Mouse (Mus musculus) stomach, embryonic 16.5 days (tissue): ENCODE results near the gene Pdxdc1. TPM values are rescaled to one million over a fixed set of nuclear protein-coding genes. Genes with fewer than 3 reads are reported as not detected.
"Not testable (repeated sequence)": the region's sequence is repeated elsewhere in the genome, so short reads cannot be mapped to it uniquely, and the experiment has no call there.

Source experiments
- ATAC-seq: fragments of 200-750 bp; cut with Nextera tagmentation; 2 replicates; pipeline ENCODE4 v1.8.0; 2017; ENCODE audit warnings: moderate number of reproducible peaks, moderate TSS enrichment; ENCODE audit not compliant: insufficient read depth, low FRiP score
- H3K27ac ChIP-seq: fragments of 300-500 bp; sonication (generic); 2 replicates; pipeline ENCODE4 v1.5.1; 2014; ENCODE audit warnings: low read length
- H3K27me3 ChIP-seq: fragments of 300-500 bp; sonication (generic); 2 replicates; pipeline ENCODE4 v1.6.1; 2014; ENCODE audit warnings: low read length, control low read depth, mixed read lengths; ENCODE audit not compliant: control insufficient read depth, insufficient read depth
- H3K36me3 ChIP-seq: fragments of 300-500 bp; sonication (generic); 2 replicates; pipeline ENCODE4 v1.6.1; 2014; ENCODE audit warnings: low read length; ENCODE audit not compliant: control insufficient read depth, insufficient read depth
- H3K4me1 ChIP-seq: fragments of 300-500 bp; sonication (generic); 2 replicates; pipeline ENCODE4 v1.6.1; 2014; ENCODE audit warnings: low read length, control low read depth, mixed read lengths; ENCODE audit not compliant: control insufficient read depth, insufficient read depth
- H3K4me2 ChIP-seq: fragments of 300-500 bp; sonication (generic); 2 replicates; pipeline ENCODE4 v1.6.1; 2014; ENCODE audit warnings: low read depth, low read length, mixed read lengths
- H3K4me3 ChIP-seq: fragments of 300-500 bp; sonication (generic); replicated peaks from 2 replicates; pipeline ENCODE4 v1.5.1; 2014; ENCODE audit warnings: mild to moderate bottlenecking, low read length
- H3K9ac ChIP-seq: fragments of 300-500 bp; sonication (generic); 2 replicates; pipeline ENCODE4 v1.6.1; 2014; ENCODE audit warnings: low read length
- H3K9me3 ChIP-seq: fragments of 300-500 bp; sonication (generic); replicated peaks from 2 replicates; pipeline ENCODE4 v1.6.1; 2016; ENCODE audit warnings: low read length, control low read depth; ENCODE audit not compliant: control insufficient read depth
- WGBS: fragments of 180-500 bp; shearing (Covaris S2); extraction: QIAGEN DNeasy Blood & Tissue Kit; methylation state at CpG from one replicate; pipeline ENCODE4 v1.1.7; 2014; 5-methylcytosine and 5-hydroxymethylcytosine counted together
- polyA plus RNA-seq: library from polyadenylated mRNA; unstranded; fragments of >200 nt; fragmentation: Nextera tagmentation; extraction: Ambion mirVana; gene quantifications from 2 replicates; pipeline ENCODE4 v1.2.1, GENCODE M21; 2015

The Pdxdc1 gene
- polyA plus RNA-seq, 1 experiment from 2014 or later: 115 TPM

DNA sequence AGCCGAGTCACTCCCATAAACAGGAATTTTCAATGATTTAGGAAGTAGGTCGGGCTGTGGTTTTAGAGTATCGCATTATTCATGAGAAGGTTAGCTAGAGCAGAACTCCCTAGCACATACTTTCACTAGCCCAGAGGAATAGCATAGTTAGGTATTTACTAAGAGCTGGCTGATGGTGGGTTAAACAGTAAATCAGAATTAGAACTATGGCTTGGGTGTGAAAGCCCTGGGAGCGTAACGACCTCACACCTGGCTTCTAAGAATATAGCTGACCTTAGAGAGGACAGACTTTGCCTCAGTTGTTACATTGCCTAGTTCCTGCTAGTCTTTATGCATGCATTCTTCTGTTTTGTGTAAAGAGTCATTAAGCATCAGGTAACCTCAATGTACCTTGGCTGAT lies 20.0 kb upstream of the Pdxdc1 start:
- not testable (repeated sequence) for H3K4me3 ChIP-seq, H3K4me2 ChIP-seq, H3K9me3 ChIP-seq, H3K27me3 ChIP-seq, H3K27ac ChIP-seq, H3K36me3 ChIP-seq, H3K9ac ChIP-seq, ATAC-seq, H3K4me1 ChIP-seq
- WGBS: 92% methylated on average over 5 of the region's 5 CpGs

GRCm38 (mm10) chr16:13922499-13922898 lies 19.6 kb upstream of the Pdxdc1 start:
- not testable (repeated sequence) for H3K4me2 ChIP-seq, H3K36me3 ChIP-seq, H3K27me3 ChIP-seq, H3K27ac ChIP-seq, H3K4me3 ChIP-seq, H3K9ac ChIP-seq, H3K4me1 ChIP-seq, ATAC-seq, H3K9me3 ChIP-seq
- 87% methylated on average over 3 of the region's 3 CpGs for WGBS

DNA sequence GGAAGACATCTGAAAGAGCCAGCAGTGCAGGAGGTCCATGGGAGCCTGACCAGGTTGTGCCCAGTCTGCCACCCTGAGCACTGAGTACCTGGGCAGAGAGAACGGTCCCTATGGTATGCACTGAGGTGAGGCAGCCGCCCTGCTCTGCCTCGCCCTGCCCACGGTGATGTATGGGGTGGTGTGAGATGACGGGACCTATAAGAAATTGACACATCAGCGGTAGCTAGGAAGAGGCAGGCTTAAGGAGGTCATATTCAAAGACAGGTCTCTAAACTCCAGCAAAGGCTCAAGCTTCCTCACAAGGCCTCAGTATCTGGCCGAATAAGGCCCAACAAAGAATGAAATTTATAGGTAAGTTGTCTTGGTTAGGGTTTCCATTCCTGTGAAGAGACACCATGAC lies 18.9 kb upstream of the Pdxdc1 start:
- 91% methylated on average over 7 of the region's 7 CpGs for WGBS
- Histone ChIP-seq H3K9me3 (0 out of 2 replicates have a peak, but pooled peaks cover 8% of the 10 kb centered on the region), H3K27me3 (no peaks in the 10 kb centered on the region), H3K4me3 (no peak overlapping the region), H3K9ac (no peak overlapping the region), H3K4me1 (no peaks in the 10 kb centered on the region), H3K4me2 (no peak overlapping the region), H3K36me3 (no peaks in the 10 kb centered on the region), H3K27ac (no peak overlapping the region)
- no peak for ATAC-seq

DNA sequence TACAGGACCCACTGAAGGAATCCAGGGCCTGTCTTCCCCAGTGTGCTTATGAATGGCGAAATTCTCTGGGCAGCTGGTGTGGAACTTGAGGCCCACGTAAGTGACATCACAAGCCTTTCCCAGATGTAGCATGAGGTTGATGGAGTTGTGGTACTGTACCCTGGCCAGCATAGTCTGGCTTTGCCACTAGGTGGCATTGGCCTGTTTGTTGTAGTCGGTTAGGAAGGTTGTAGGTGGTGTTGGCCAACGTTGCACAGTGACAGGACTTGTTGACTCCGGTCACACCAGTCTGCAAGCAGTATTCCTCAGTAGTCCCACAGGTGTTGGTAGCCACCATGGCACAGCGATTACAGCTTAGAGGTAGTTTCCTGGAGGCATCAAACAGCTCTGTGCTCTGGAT lies 18.1 kb upstream of the Pdxdc1 start:
- 0 out of 2 replicates have a peak, but pooled peaks cover 8% of the 10 kb centered on the region for H3K9me3 ChIP-seq
- H3K9ac ChIP-seq: no peak overlapping the region
- no peak overlapping the region for H3K27ac ChIP-seq
- H3K27me3 ChIP-seq: no peaks in the 10 kb centered on the region
- no peaks in the 10 kb centered on the region for H3K36me3 ChIP-seq
- no peak for ATAC-seq
- H3K4me1 ChIP-seq: no peaks in the 10 kb centered on the region
- H3K4me2 ChIP-seq: no peak overlapping the region
- 88% methylated on average over 6 of the region's 6 CpGs for WGBS
- H3K4me3 ChIP-seq: no peak overlapping the region

- Histone ChIP-seq H3K27me3 (no peaks in the 10 kb centered on the region), H3K36me3 (no peaks in the 10 kb centered on the region), H3K27ac (no peak overlapping the region), H3K9me3 (0 out of 2 replicates have a peak, but pooled peaks cover 8% of the 10 kb centered on the region), H3K9ac (no peak overlapping the region), H3K4me3 (no peak overlapping the region), H3K4me2 (no peak overlapping the region), H3K4me1 (no peaks in the 10 kb centered on the region)
- 89% methylated on average over 5 of the region's 5 CpGs for WGBS
- ATAC-seq: no peak
Observed at GRCm38 (mm10) chr16:13920093-13920492, 17.2 kb upstream of the Pdxdc1 start.

DNA sequence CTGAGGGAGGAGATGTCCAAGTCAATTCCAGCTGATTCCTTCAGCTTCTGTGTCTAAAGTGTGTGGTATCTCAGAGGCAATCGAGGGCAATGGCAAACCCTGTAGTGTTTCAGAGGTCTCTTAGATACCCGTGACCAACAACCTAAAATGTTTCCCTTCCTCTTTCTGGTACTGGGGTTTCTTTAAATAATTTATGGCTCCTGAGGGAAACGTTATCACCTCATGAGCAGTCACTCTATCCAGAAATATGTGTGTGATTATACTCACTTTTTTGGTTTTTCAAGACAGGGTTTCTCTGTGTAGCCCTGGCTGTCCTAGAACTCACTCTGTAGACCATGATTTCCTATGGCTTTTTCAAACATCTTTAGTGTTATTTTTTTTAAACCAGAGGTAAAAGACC lies 4.4 kb upstream of the Pdxdc1 start:
- Histone ChIP-seq H3K4me2 (no peak overlapping the region), H3K4me3 (no peak overlapping the region), H3K9ac (no peak overlapping the region), H3K36me3 (no peaks in the 10 kb centered on the region), H3K27me3 (no peaks in the 10 kb centered on the region), H3K27ac (no peak overlapping the region), H3K9me3 (no peaks in the 10 kb centered on the region), H3K4me1 (peaks cover 3% of the 10 kb centered on the region; the same call in 1 of the 2 replicates)
- 80% methylated on average over 3 of the region's 3 CpGs for WGBS
- ATAC-seq: no peak

DNA sequence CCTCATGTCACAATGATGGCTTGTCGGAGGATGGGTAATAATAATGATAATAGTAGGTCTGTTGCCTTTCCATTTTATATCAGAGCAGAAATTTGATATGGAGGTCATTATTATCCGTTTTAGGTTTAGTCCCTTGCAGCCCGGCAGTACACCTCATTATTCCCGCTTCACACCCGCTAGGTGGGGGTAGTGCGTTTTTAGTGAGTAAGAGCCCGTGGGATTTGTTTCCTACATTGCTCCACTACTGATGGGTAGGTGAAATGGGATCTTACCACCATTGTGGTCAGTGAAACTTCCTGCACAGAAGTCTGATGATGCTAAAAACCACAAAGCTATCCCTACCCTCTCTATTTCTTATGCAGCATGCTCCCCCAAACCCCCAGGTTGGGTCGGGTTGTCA lies 557 bp upstream of the Pdxdc1 start:
- Histone ChIP-seq H3K9ac (peak overlapping the region; percentile 98), H3K27me3 (no peaks in the 10 kb centered on the region), H3K4me2 (peak overlapping the region; percentile 69), H3K4me1 (peaks cover 16% of the 10 kb centered on the region), H3K27ac (peak overlapping the region; percentile 91), H3K9me3 (no peaks in the 10 kb centered on the region), H3K4me3 (peak overlapping the region; percentile 100), H3K36me3 (no peaks in the 10 kb centered on the region)
- peak; percentile 86 for ATAC-seq
- 7% methylated on average over 8 of the region's 8 CpGs for WGBS

- Histone ChIP-seq H3K9ac (peak overlapping the region; percentile 98), H3K36me3 (no peaks in the 10 kb centered on the region), H3K27ac (peak overlapping the region; percentile 91), H3K4me3 (peak overlapping the region; percentile 100), H3K4me1 (peaks cover 16% of the 10 kb centered on the region), H3K27me3 (no peaks in the 10 kb centered on the region), H3K4me2 (peak overlapping the region; percentile 92), H3K9me3 (no peaks in the 10 kb centered on the region)
- no peak for ATAC-seq
- under 1% methylated on average over 30 of the region's 30 CpGs for WGBS
Observed at GRCm38 (mm10) chr16:13902397-13902831, 517 bp downstream of the Pdxdc1 start.

- Histone ChIP-seq H3K27ac (no peak overlapping the region; the same call in 1 of the 2 replicates), H3K4me2 (0 out of 2 replicates have a peak overlapping the region, but pooled peaks have one; percentile 5), H3K9me3 (no peaks in the 10 kb centered on the region), H3K27me3 (no peaks in the 10 kb centered on the region), H3K36me3 (no peaks in the 10 kb centered on the region), H3K9ac (no peak overlapping the region), H3K4me1 (peaks cover 19% of the 10 kb centered on the region), H3K4me3 (no peak overlapping the region)
- no peak for ATAC-seq
- 35% methylated on average over 2 of the region's 2 CpGs for WGBS
Observed at GRCm38 (mm10) chr16:13898981-13899380, 4.0 kb downstream of the Pdxdc1 start.
